Mouse (Mus musculus) lung, adult 2 months (tissue): ENCODE data around the gene Glo1.

Experiments
- CTCF ChIP-seq: fragments of 200-500 bp; IDR thresholded peaks from 2 replicates; pipeline ENCODE4 v1.5.1; 2011; ENCODE audit warnings: mild to moderate bottlenecking, low read length, control low read depth; ENCODE audit not compliant: insufficient read depth
- POLR2A ChIP-seq: fragments of 200-500 bp; IDR thresholded peaks from 2 replicates; pipeline ENCODE4 v1.6.1; 2011; ENCODE audit warnings: low read depth, mild to moderate bottlenecking, control low read depth, low read length, borderline replicate concordance; ENCODE audit errors: extremely low read depth

DNA sequence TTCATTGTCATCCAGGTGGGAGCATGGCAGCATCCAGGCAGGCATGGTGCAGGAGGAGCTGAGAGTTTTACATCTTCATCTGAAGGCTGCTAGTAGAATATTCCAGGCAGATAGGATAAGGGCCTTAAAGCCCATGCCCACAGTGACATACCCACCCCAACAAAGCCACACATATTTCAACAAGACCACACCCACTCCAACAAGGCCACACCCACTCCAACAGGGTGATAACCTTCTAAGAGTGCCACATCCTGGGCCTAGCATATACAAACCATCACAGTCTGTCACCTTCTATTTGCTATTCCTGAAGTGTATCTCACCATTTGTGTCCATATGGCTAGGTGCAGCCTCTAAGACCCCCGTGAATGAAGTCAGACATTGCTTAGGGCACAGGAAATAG is 11.0 kb upstream of the Glo1 start:
- TF ChIP-seq CTCF, result no peak
- TF ChIP-seq POLR2A, result no peak
